Mouse (Mus musculus) 416B (cell line): ENCODE data around the gene Arhgap23.
A peak's percentile ranks its signal among the peaks of the same experiment; 100 is the strongest.

ENCODE experiments used
- DNase-seq: peaks from one replicate; pipeline ENCODE4 v3.0.0; 2011; ENCODE audit warnings: low read depth

The Arhgap23 gene

DNA sequence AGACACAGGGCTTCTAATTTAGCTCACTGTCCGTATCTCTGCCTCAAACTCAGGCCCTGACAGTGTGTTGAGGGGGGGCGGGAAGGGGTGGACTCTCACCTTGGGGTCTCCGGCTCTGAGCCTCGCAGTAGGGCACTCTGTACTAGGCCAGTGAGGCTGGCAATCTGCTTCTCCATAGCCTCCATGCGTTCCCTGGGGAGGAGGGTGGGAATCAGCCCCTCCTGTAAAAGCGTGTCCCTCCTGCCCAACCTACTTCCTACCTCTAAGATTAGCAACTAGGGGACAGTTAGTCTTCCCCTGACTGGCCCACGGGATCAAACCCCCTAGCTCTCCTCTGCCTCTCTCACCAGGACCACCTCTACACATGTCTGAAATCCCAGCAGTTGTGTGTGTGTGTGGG, 118.3 kb downstream of the Arhgap23 start:
- no peak for DNase-seq

DNA sequence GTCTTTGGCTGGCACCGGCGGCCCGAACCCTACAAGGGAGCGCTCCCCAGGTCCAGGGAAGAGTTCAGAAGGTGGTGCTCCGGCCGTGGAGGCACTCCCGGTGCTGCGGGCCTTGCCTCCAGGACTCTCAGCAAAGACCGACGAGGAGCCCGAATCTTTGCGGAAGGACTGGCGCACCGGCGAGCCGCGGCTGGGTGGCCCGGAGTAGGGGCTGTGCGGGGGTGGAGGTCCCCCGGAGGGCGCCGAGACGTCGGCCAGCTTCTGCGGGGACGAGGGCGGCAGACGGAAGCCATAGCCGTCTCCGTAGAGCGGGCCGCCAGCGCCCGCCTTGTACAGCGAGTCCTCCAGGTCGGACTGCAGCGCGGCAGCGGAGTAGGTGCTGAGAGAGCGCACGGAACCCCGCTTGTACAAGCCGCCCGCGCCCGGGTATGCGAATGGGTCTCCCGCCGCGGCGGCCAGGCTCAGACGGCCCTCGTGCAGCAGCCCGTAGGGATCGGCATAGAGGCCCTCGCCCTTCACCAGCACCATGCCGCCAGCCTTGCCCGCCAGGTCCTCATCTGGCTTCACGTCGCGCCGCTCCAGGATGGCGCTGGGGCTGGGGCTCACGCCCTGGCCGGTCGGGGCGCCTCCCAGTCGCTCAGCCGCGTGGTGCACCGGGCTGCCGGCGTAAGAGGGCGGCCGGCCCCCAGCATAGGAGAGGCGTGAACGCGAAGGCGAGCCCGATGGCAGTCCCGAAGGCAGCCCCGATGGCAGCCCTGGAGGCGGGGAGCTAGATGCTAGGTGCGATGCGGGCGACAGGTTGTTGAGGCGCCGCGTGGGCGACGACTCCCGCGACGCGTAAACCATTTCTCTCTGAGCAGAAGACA, 119.3 kb downstream of the Arhgap23 start:
- no peak for DNase-seq

- no peak for DNase-seq
These were observed 119.9 kb downstream of the Arhgap23 start for GRCm38 (mm10) chr11:97535308-97535630.

- DNase-seq: no peak
These were observed 120.3 kb downstream of the Arhgap23 start for GRCm38 (mm10) chr11:97535660-97536059.

DNA sequence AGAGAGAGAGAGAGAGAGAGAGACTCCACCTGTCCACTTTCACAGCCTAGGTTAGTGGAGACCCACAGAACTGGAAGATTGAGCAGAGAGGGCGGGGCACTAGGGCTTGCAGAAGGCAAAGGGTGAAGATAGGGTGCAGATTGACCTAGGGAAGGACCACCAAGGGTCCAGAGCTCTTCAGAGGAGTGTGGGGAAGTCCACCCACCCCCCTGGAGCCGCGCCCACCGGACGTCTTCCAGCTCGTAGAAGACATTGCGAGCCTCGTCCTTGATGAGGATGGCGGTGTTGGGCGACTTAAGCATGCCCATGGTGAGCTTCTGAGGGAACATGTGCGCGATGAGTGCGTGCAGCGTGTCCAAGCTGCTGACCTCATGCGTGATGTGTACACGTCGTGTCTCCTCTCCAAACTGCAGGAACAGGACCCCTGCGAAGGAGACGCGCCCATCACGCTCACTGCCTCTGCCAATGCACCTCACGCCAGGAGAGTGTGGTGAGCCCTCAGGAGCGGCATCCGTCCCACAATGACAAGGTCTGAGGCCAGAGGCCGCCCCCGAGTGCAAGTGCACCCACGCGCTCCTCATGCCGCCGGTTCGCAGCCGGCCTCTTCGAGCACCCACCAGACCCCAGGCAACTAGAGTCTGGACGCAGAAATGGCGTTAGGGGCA, 120.9 kb downstream of the Arhgap23 start:
- no peak for DNase-seq

- no peak for DNase-seq
These were observed 121.7 kb downstream of the Arhgap23 start for GRCm38 (mm10) chr11:97536835-97537579.

- no peak for DNase-seq
These were observed 122.3 kb downstream of the Arhgap23 start for GRCm38 (mm10) chr11:97537580-97538089.

- no peak for DNase-seq
These were observed 124.3 kb downstream of the Arhgap23 start for GRCm38 (mm10) chr11:97539622-97540021.

DNA sequence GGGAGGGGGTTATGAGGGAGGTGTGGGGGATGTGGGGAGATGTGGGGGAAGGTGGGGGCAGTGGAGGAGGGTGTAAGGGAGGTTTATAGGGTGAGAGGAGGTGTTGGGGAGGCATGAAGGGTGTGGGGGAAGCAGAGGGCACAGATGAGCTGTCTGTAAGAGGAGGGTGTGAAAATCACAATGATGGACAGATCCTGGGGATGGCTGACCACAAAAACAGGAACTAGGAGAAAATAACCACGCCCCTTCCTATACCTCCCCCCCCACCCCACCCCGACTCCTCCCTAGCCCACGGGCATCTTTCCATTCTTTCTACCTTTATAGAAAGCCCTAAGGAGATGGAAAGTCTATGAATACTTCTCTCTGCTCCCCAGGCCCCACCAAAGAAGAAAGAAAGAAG, 124.8 kb downstream of the Arhgap23 start:
- peak; percentile 69 for DNase-seq

GRCm38 (mm10) chr11:97540604-97541003, 125.3 kb downstream of the Arhgap23 start:
- DNase-seq: peak; percentile 32

- no peak for DNase-seq
These were observed 127.1 kb downstream of the Arhgap23 start for GRCm38 (mm10) chr11:97542171-97543150.

DNA sequence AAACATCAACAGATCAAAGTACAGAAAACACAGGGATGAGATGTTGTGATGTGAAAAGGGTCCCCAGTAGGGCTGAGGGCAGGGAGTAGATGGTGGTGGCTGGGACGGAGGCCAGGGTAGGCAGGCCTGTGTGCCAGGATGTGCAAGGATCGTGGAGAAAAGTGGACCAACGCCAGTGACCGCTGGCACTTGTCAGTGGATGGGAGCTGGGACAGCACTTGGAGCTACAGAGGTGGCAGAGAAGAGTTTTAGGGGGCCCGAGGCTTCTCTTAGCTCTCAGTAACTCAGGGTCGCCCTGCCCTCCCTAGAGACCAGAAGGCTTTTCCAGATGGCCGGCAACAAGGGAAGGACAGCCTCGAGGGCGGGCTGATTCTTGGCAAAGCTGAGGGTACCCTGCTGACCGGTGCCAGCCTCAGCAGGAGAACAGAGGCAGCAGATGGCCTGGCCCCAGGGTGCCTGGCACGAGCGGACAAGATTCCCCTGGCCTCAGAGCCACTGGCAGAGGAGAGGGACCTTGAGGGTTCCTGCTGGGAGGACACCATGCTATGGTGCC, 127.9 kb downstream of the Arhgap23 start:
- DNase-seq: no peak

GRCm38 (mm10) chr11:97543883-97544282, 128.6 kb downstream of the Arhgap23 start:
- no peak for DNase-seq

DNA sequence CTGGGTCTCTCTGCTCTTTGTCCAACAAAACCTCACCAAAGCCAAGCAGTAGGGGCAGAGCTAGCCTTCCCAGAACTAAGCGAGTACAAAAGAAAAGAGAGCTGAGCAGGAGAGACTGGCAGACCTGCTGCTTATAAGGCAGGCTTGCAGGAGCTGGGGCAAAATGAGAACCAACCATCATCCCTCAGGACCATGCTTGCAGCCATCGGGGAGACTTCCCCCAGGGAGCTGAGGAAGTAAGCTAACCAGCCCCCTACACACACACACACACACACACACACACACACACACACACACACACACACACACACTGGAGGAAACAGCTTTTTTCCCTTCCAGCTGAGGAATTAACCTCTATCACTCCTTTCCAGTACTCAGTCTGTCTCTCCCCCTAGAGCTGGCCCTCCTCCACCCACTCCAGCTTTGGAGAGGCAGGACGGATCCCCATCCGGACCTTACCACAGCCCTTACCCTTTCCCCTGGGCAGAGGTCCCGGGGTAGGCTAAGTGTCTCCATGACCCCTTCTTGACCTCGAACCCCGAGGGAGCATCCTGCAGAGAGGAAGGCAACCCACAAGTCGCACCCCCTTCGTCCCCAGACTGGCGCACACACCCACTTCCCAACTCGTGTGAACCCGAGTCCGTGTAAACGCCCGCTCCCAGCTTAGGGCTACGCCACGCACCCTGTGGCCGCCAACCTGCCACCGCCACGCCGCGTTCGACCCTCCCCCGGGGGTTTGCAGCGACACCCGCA, 130.7 kb downstream of the Arhgap23 start:
- peak; percentile 60 for DNase-seq

DNA sequence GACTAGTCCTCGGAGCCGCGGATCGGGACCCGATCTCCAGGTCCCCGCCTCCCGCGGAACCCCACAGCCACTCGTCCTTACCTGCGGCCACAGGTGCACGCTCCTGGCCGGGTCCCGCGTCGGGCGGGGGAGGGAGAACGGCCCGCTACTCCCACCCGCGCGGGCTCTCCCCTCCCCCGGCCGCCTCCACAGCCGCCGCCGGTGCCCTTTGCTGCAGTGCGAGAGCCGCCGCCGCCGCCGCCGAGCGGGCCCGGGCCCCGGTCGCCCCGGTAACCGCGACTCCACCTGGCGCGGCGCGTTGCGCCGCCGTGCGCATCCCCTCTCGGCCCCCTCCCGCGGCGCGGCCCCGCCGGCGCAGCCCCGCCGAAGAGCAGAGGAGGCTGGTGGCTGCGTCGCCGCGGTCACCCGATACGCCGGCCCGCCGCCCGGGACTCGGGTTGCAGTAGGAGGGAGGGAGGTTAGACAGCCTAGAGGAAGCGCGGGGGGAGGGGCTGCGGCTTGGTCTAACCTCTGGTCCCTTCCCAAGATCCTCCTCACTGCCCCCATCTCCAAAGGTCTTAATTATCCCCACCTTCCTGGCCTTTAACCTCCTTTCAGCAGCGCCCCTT, 131.6 kb downstream of the Arhgap23 start:
- peak; percentile 62 for DNase-seq

DNA sequence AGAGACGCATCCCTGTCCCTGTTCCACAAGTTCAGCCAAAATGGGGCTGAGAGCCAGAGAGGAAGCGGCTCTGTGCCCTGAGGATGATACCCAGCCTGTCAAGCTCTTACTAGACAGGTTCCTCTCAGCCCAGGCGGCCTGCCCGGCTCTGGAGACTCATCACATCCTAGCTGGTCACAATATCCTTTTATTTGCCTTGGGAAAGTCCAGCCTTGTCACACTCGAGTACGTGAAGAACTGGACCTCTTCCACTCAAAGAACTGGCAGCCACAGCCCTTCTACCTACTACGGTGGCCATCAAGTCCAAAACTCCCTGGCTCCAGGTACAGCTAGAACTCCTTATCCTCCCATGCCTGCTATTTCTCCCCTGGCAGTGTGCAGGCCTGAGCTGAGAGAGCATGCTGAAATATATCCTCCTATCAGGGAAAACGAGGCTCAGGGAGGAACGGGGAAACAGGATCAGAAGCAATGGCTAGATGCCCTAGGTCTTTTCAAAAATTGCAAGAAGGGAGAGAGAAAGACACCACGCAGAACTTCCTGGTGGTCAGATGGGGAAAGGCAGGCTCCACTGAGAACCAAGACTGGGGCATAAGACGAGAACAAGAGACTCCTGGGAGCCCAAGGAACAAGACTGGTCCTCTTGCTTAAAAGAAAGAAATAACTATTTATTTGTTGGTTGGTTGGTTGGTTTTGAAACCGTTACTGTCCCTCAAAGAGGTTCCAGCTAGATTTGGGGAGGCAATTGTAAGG, 132.8 kb downstream of the Arhgap23 start:
- no peak for DNase-seq

DNA sequence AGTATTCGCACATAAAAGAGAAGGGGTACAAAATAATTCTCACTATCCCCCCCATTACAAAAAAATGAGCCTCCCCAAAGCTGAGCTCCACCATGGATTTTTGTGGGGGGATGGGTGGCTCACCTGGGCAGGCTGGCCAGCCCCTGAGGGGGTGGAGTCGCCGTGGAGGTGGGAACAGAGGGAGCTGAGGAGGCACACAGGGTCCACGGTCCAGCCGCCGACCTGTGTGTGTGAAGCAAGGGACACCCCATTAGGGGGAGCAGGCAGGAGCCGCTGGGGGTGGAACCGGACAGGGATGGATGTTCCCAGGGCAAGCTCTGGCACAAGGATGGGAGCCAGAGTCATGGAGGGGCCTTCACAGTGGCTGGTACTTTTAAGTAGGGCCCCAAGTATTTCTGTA, 133.4 kb downstream of the Arhgap23 start:
- no peak for DNase-seq
